Mouse (Mus musculus) hindbrain, embryonic 11.5 days (tissue): ENCODE results near the gene Pold4. TPM values are rescaled to one million over a fixed set of nuclear protein-coding genes. Genes with fewer than 3 reads are reported as not detected.

Experiments used
- ATAC-seq: fragments of 200-750 bp; cut with Nextera tagmentation; 2 replicates; pipeline ENCODE4 v1.8.0; 2017; ENCODE audit warnings: mild to moderate bottlenecking, moderate TSS enrichment, moderate library complexity; ENCODE audit not compliant: low FRiP score
- DNase-seq: peaks from one replicate; pipeline ENCODE4 v3.0.0-alpha.2; 2015; ENCODE audit warnings: low spot score
- H3K27ac ChIP-seq: fragments of 300-500 bp; sonication (generic); 2 replicates; pipeline ENCODE4 v1.5.1; 2014; ENCODE audit warnings: mild to moderate bottlenecking, low read depth, low read length
- H3K27me3 ChIP-seq: fragments of 300-500 bp; sonication (generic); 2 replicates; pipeline ENCODE4 v1.6.1; 2014; ENCODE audit warnings: mild to moderate bottlenecking, low read length, moderate library complexity, mixed read lengths; ENCODE audit not compliant: control insufficient read depth, insufficient read depth
- H3K36me3 ChIP-seq: fragments of 300-500 bp; sonication (generic); 2 replicates; pipeline ENCODE4 v1.6.1; 2014; ENCODE audit warnings: mild to moderate bottlenecking, low read length, moderate library complexity, mixed read lengths; ENCODE audit not compliant: control insufficient read depth, insufficient read depth
- H3K4me1 ChIP-seq: fragments of 300-500 bp; sonication (generic); replicated peaks from 2 replicates; pipeline ENCODE4 v1.6.1; 2014; ENCODE audit warnings: low read length, mixed read lengths; ENCODE audit not compliant: control insufficient read depth, insufficient read depth
- H3K4me2 ChIP-seq: fragments of 300-500 bp; sonication (generic); replicated peaks from 2 replicates; pipeline ENCODE4 v1.6.1; 2014; ENCODE audit warnings: mild to moderate bottlenecking, low read depth, low read length
- H3K4me3 ChIP-seq: fragments of 300-500 bp; sonication (generic); 2 replicates; pipeline ENCODE4 v1.5.1; 2014; ENCODE audit warnings: low read depth, low read length
- H3K9ac ChIP-seq: fragments of 300-500 bp; sonication (generic); 2 replicates; pipeline ENCODE4 v1.6.1; 2014; ENCODE audit warnings: low read depth, low read length
- H3K9me3 ChIP-seq: fragments of 300-500 bp; sonication (generic); 2 replicates; pipeline ENCODE4 v1.6.1; 2016; ENCODE audit warnings: low read length; ENCODE audit not compliant: control insufficient read depth
- WGBS: fragments of 180-500 bp; shearing (Covaris S2); extraction: QIAGEN DNeasy Blood & Tissue Kit; methylation state at CpG from one replicate; pipeline ENCODE4 v1.1.7; 2014; 5-methylcytosine and 5-hydroxymethylcytosine counted together
- polyA plus RNA-seq: library from polyadenylated mRNA; unstranded; fragments of >200 nt; fragmentation: Nextera tagmentation; extraction: Ambion mirVana; gene quantifications from 2 replicates; pipeline ENCODE4 v1.2.1, GENCODE M21; 2014

The Pold4 gene
- polyA plus RNA-seq, 1 experiment from 2014 or later, result 17.9 TPM

DNA sequence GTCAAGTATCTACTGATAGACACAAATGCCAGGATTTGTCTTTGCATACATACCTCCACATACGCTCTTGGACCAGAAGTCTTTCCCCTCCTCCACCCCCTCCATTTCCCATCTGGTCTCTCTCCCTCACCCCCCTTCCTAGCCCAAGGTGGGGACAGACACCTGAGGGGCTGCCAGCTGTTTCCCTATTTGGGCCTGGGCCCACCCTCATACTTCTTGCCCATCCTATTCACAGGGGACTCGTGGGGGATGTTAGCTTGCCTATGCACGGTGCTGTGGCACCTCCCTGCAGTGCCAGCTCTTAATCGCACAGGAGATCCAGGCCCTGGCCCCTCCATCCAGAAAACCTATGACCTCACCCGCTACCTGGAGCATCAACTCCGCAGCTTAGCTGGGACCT lies 11.8 kb upstream of the Pold4 start:
- H3K4me3 ChIP-seq, result no peak overlapping the region
- no peak for DNase-seq
- no peak for ATAC-seq
- no peak overlapping the region for H3K9ac ChIP-seq
- H3K4me2 ChIP-seq, result no peak overlapping the region
- WGBS, result 82% methylated on average over 6 of the region's 6 CpGs
- H3K4me1 ChIP-seq, result peaks cover 3% of the 10 kb centered on the region; the same call in 1 of the 2 replicates
- H3K9me3 ChIP-seq, result no peaks in the 10 kb centered on the region
- H3K27ac ChIP-seq, result no peak overlapping the region
- H3K36me3 ChIP-seq, result no peaks in the 10 kb centered on the region
- H3K27me3 ChIP-seq, result peaks cover 16% of the 10 kb centered on the region

DNA sequence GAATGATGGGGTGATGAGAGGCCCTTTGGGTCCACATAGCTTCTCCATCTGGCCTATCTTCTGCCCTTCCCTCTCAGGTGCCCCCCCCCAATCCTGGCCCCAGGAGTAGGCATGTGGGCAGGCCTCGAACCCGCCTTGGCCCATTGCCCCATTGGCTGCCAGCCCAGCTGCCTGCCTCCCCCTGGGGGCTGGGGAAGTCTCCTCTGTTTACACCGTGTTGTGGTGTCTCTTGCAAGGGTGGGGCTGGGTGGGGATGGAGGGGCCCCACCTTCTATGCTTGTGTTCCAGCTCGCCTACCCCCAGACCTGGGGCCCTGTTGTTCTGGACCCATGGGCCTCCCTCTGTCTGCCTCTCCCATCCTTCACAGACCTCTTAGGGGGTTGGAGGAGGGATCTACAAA lies 11.3 kb upstream of the Pold4 start:
- Histone ChIP-seq H3K9me3 (no peaks in the 10 kb centered on the region), H3K4me3 (no peak overlapping the region), H3K27me3 (peaks cover 12% of the 10 kb centered on the region), H3K4me1 (peaks cover 1% of the 10 kb centered on the region; the same call in 1 of the 2 replicates), H3K9ac (no peak overlapping the region), H3K36me3 (no peaks in the 10 kb centered on the region), H3K27ac (no peak overlapping the region), H3K4me2 (no peak overlapping the region)
- ATAC-seq (no peak), DNase-seq (no peak)
- WGBS, result 71% methylated on average over 4 of the region's 4 CpGs

DNA sequence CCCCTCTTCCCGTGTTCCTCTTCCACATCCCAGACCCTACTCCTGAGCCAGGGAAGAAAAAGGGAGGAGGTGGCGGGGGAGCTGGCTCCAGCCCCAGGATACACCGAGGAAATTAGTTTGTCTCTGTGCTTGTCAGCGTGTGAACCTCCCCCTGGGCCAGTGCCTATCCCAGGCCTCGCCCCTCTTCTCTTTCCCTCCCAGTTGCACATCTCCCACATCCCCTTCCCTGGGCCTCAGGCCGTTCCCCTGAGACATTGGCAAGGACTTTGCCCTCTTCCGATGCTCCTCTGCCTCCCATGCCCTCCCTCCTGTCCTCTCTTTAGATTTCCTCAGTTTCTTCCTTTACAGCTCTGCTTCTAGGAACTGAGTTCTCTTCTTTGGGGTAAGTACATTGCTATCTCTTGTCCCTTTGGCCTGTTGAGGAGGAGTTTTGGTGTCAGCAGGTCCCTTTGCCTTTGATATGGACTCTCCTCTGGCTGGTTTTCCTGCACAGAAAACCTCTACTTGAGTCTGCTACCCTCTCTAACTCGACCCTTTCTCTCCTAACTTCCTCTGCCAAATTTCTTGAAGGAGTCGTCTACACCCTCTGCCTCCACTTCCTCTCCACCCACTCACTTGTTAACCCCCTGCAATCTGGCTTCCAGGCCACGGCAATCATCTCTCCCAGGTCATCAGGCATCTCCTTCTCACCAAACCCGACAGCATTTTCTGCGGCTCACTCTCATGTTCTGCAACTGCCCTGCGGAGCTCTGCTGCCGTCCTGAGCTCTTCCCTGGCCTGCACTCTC lies 10.5 kb upstream of the Pold4 start:
- H3K9ac ChIP-seq, result 0 out of 2 replicates have a peak overlapping the region, but pooled peaks have one; percentile 11
- 48% methylated on average over 14 of the region's 14 CpGs for WGBS
- H3K4me3 ChIP-seq, result no peak overlapping the region
- no peak overlapping the region for H3K27ac ChIP-seq
- H3K9me3 ChIP-seq, result no peaks in the 10 kb centered on the region
- no peak for DNase-seq
- no peaks in the 10 kb centered on the region for H3K36me3 ChIP-seq
- no peaks in the 10 kb centered on the region for H3K4me1 ChIP-seq
- ATAC-seq, result no peak
- H3K4me2 ChIP-seq, result no peak overlapping the region
- H3K27me3 ChIP-seq, result peaks cover 8% of the 10 kb centered on the region

DNA sequence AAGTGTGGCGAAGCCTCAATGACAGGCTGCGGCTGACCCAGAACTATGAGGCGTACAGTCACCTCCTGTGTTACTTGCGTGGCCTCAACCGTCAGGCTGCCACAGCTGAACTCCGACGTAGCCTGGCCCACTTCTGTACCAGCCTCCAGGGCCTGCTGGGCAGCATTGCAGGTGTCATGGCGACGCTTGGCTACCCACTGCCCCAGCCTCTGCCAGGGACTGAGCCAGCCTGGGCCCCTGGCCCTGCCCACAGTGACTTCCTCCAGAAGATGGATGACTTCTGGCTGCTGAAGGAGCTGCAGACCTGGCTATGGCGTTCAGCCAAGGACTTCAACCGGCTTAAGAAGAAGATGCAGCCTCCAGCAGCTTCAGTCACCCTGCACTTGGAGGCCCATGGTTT lies 9.5 kb upstream of the Pold4 start:
- ATAC-seq, result no peak
- Histone ChIP-seq H3K9me3 (no peaks in the 10 kb centered on the region), H3K4me3 (no peak overlapping the region), H3K4me1 (no peaks in the 10 kb centered on the region), H3K4me2 (no peak overlapping the region), H3K9ac (no peak overlapping the region), H3K27ac (no peak overlapping the region), H3K36me3 (no peaks in the 10 kb centered on the region), H3K27me3 (no peaks in the 10 kb centered on the region; the same call in none of the 2 replicates)
- no peak for DNase-seq
- 78% methylated on average over 11 of the region's 11 CpGs for WGBS

DNA sequence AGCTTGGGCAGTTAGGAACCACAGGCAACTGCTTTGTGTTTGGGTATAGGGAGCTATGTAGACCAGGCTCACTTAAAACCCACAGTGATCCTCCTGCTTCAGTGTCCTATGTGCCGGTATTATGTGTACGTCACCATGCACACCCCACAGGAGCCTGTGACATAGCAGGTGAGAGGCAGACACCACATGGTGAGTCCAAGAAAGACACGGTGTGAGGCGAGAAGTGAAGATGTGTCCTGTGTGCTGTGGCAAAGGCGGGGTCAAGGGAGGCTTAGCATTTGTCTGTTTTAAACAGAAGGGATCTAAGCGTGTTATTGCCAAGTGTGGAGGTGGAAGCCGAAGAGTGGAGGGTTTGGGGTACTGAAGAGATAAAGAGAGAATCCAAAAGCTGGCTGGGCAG lies 4.9 kb upstream of the Pold4 start:
- H3K36me3 ChIP-seq, result no peaks in the 10 kb centered on the region
- WGBS, result 90% methylated on average over 7 of the region's 7 CpGs
- H3K4me2 ChIP-seq, result no peak overlapping the region
- DNase-seq (no peak), ATAC-seq (no peak)
- no peaks in the 10 kb centered on the region for H3K9me3 ChIP-seq
- peaks cover 2% of the 10 kb centered on the region; the same call in 1 of the 2 replicates for H3K4me1 ChIP-seq
- H3K27me3 ChIP-seq, result no peaks in the 10 kb centered on the region
- no peak overlapping the region for H3K27ac ChIP-seq
- H3K4me3 ChIP-seq, result no peak overlapping the region
- H3K9ac ChIP-seq, result no peak overlapping the region

DNA sequence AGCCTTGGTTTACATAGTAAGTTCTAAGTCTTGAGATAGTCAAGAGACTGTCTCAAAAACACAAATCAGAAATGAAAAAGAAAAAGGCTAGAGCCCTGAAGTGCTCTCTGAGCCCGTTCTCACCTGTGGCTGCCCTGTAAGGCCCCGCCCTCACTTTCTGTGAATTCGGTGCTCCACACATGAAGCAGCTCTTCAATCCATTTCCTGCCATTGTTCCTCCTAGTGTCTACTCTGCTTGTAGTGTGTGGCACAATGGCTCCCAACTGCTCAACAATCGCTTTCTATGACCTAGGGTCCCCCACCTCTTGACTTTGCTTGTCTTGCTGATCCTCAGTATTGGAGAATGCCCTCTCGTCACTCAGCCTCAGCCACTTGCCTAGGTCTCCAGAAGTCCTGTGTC lies 4.3 kb upstream of the Pold4 start:
- H3K9ac ChIP-seq, result no peak overlapping the region
- DNase-seq, result no peak
- H3K36me3 ChIP-seq, result no peaks in the 10 kb centered on the region
- peaks cover 5% of the 10 kb centered on the region; the same call in 1 of the 2 replicates for H3K4me1 ChIP-seq
- H3K27me3 ChIP-seq, result no peaks in the 10 kb centered on the region
- no peak overlapping the region for H3K4me2 ChIP-seq
- no peak overlapping the region for H3K4me3 ChIP-seq
- no peak overlapping the region for H3K27ac ChIP-seq
- H3K9me3 ChIP-seq, result no peaks in the 10 kb centered on the region
- no peak for ATAC-seq
- 73% methylated on average over 5 of the region's 5 CpGs for WGBS

DNA sequence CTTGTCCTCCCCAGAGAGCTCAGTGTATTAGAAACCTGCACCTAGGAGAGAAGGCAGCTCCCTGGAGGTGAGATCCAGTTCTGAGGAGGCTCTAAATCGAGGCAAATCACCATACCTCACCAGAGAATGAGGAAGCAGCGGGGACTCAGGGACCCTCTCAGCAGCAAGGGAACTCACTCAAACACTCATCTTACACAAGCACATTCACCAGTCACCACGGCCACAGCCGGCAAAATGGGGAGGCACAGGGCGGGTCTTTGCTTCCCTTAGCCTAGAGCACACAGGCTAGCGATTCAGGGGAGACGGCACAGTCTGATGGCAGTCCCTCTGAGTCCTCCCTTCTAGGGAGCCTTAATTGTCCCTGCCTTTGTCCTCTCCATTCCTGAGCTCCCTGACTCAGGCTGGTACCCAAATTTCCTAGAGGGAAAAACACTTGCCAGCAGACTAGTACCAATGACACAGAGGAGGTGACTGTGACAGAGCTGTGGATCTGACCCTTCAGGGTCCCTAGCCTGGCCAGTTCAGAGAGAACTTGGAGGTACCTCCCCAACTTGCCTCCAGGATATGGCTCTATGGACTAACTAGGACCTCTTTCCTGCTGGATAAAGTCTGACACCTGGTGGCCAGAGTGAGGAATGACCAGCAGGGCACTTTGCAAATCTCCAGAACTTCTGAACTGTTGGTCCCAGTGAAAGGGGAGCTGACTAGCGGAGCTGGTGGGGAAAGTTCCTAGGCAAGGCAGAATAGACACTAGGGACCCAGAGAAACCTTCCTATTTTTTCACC lies 3.6 kb upstream of the Pold4 start:
- H3K27me3 ChIP-seq, result no peaks in the 10 kb centered on the region
- H3K4me2 ChIP-seq, result no peak overlapping the region
- 19% methylated on average over 8 of the region's 8 CpGs for WGBS
- no peak overlapping the region for H3K9ac ChIP-seq
- no peak overlapping the region for H3K27ac ChIP-seq
- H3K9me3 ChIP-seq, result no peaks in the 10 kb centered on the region
- ATAC-seq (no peak), DNase-seq (peak; percentile 85)
- H3K4me3 ChIP-seq, result no peak overlapping the region
- peaks cover 6% of the 10 kb centered on the region; the same call in 1 of the 2 replicates for H3K4me1 ChIP-seq
- no peaks in the 10 kb centered on the region for H3K36me3 ChIP-seq

DNA sequence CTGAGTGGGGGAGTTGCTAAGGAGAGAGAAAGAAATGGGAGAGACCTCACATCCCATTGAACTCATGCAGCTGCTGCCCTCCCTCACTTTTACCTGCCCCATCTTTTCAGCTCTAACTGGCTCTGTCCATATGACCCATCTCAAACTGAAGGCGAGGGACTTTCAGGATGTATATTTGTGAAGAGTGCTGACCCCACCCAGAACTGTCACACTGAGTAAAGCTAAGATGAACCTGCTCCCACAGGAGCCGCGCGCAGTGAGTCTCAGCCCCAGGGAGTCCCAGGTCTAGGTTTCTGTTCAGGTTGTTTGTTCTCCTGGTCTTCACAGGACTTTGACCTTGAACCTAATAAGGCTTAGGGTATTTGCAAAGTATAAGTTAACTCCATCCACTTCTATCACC lies 2.8 kb upstream of the Pold4 start:
- Histone ChIP-seq H3K4me3 (no peak overlapping the region), H3K27me3 (no peaks in the 10 kb centered on the region), H3K9ac (no peak overlapping the region), H3K36me3 (no peaks in the 10 kb centered on the region), H3K4me1 (peaks cover 6% of the 10 kb centered on the region; the same call in 1 of the 2 replicates), H3K27ac (no peak overlapping the region), H3K9me3 (no peaks in the 10 kb centered on the region), H3K4me2 (no peak overlapping the region)
- ATAC-seq (no peak), DNase-seq (no peak)
- WGBS, result 67% methylated on average over 4 of the region's 4 CpGs
